Mouse (Mus musculus) limb, embryonic 14.5 days (tissue): ENCODE data around the gene Lysmd4. TPM values are rescaled to one million over a fixed set of nuclear protein-coding genes. Genes with fewer than 3 reads are reported as not detected.

Experiments
- ATAC-seq: fragments of 200-750 bp; cut with Nextera tagmentation; 2 replicates; pipeline ENCODE4 v1.8.0; 2017; ENCODE audit warnings: low read depth, moderate number of reproducible peaks, moderate TSS enrichment; ENCODE audit not compliant: low FRiP score
- DNase-seq: peaks from one replicate; pipeline ENCODE4 v3.0.0-alpha.2; 2015; ENCODE audit warnings: low spot score
- H3K27ac ChIP-seq: fragments of 300-500 bp; sonication (generic); replicated peaks from 2 replicates; pipeline ENCODE4 v1.5.1; 2014; ENCODE audit warnings: low read depth, mild to moderate bottlenecking, low read length, moderate library complexity, mixed read lengths
- H3K27me3 ChIP-seq: fragments of 300-500 bp; sonication (generic); 2 replicates; pipeline ENCODE4 v1.6.1; 2014; ENCODE audit warnings: low read length, mixed read lengths; ENCODE audit not compliant: control insufficient read depth, insufficient read depth
- H3K36me3 ChIP-seq: fragments of 300-500 bp; sonication (generic); 2 replicates; pipeline ENCODE4 v1.6.1; 2014; ENCODE audit warnings: mild to moderate bottlenecking, low read length, moderate library complexity, mixed read lengths; ENCODE audit not compliant: control insufficient read depth, insufficient read depth
- H3K4me1 ChIP-seq: fragments of 300-500 bp; sonication (generic); 2 replicates; pipeline ENCODE4 v1.6.1; 2014; ENCODE audit warnings: antibody characterized with exemption, low read length, mixed read lengths; ENCODE audit not compliant: control insufficient read depth, insufficient read depth
- H3K4me2 ChIP-seq: fragments of 300-500 bp; sonication (generic); replicated peaks from 2 replicates; pipeline ENCODE4 v1.6.1; 2014; ENCODE audit warnings: low read depth, mild to moderate bottlenecking, low read length, moderate library complexity; ENCODE audit not compliant: severe bottlenecking
- H3K4me3 ChIP-seq: fragments of 300-500 bp; sonication (generic); replicated peaks from 2 replicates; pipeline ENCODE4 v1.5.1; 2014; ENCODE audit warnings: low read length
- H3K9ac ChIP-seq: fragments of 300-500 bp; sonication (generic); 2 replicates; pipeline ENCODE4 v1.6.1; 2014; ENCODE audit warnings: mild to moderate bottlenecking, low read depth, low read length, moderate library complexity; ENCODE audit not compliant: severe bottlenecking
- H3K9me3 ChIP-seq: fragments of 300-500 bp; sonication (generic); 2 replicates; pipeline ENCODE4 v1.6.1; 2016; ENCODE audit warnings: low read length; ENCODE audit not compliant: control insufficient read depth
- POLR2A ChIP-seq: fragments of 200-500 bp; IDR thresholded peaks from 2 replicates; pipeline ENCODE4 v1.8.0; 2012; ENCODE audit warnings: inconsistent platforms, mild to moderate bottlenecking, moderate library complexity, borderline replicate concordance; ENCODE audit not compliant: insufficient read depth, insufficient read length; ENCODE audit errors: extremely low read depth
- WGBS: fragments of 180-500 bp; shearing (Covaris S2); extraction: QIAGEN DNeasy Blood & Tissue Kit; methylation state at CpG from one replicate; pipeline ENCODE4 v1.1.7; 2014; 5-methylcytosine and 5-hydroxymethylcytosine counted together
- polyA plus RNA-seq, 2 experiments: library from polyadenylated mRNA; depleted of rRNA in 1 of 2; stranded (reverse) in 1 of 2; unstranded in 1 of 2; fragments of >200 nt; fragmentation: Nextera tagmentation in 1 of 2; extraction: Ambion mirVana in 1 of 2; gene quantifications; 2 replicates each; pipeline versions ENCODE4 v1.2.1 to v1.2.3; 2012 to 2014

Gene Lysmd4
- polyA plus RNA-seq, 2 experiments: 14.0 to 17.4 TPM

GRCm38 (mm10) chr7:67241969-67242368, 19.6 kb downstream of the Lysmd4 start:
- TF ChIP-seq POLR2A: no peak

GRCm38 (mm10) chr7:67243121-67243893, 21.0 kb downstream of the Lysmd4 start:
- peaks cover 29% of the 10 kb centered on the region for H3K36me3 ChIP-seq
- H3K9ac ChIP-seq: no peak overlapping the region
- no peaks in the 10 kb centered on the region for H3K9me3 ChIP-seq
- peak; percentile 56 for DNase-seq
- no peaks in the 10 kb centered on the region for H3K27me3 ChIP-seq
- no peaks in the 10 kb centered on the region for H3K4me1 ChIP-seq
- H3K4me3 ChIP-seq: no peak overlapping the region
- H3K4me2 ChIP-seq: no peak overlapping the region
- H3K27ac ChIP-seq: no peak overlapping the region
- ATAC-seq: 0 out of 2 replicates have a peak, but pooled peaks have one; percentile 27
- 46% methylated on average over 2 of the region's 2 CpGs for WGBS
- TF ChIP-seq POLR2A: no peak

More at GRCm38 (mm10) chr7:67241969-67242368, 19.6 kb downstream of the Lysmd4 start:
- WGBS: 67% methylated on average over 3 of the region's 3 CpGs
- Histone ChIP-seq H3K9ac (no peak overlapping the region), H3K4me1 (no peaks in the 10 kb centered on the region), H3K4me3 (no peak overlapping the region), H3K27me3 (no peaks in the 10 kb centered on the region), H3K36me3 (peaks cover 31% of the 10 kb centered on the region), H3K27ac (no peak overlapping the region), H3K4me2 (no peak overlapping the region), H3K9me3 (no peaks in the 10 kb centered on the region)
- no peak for ATAC-seq
- DNase-seq: no peak

- DNase-seq: peak; percentile 14
- H3K4me2 ChIP-seq: no peak overlapping the region
- no peak overlapping the region for H3K4me3 ChIP-seq
- no peaks in the 10 kb centered on the region for H3K27me3 ChIP-seq
- no peaks in the 10 kb centered on the region for H3K4me1 ChIP-seq
- ATAC-seq: peak; percentile 34; the same call in 1 of the 2 replicates
- H3K36me3 ChIP-seq: peaks cover 26% of the 10 kb centered on the region
- TF ChIP-seq POLR2A: no peak
- WGBS: 48% methylated on average over 4 of the region's 4 CpGs
- no peak overlapping the region for H3K27ac ChIP-seq
- no peaks in the 10 kb centered on the region for H3K9me3 ChIP-seq
- H3K9ac ChIP-seq: no peak overlapping the region
These were observed 21.5 kb downstream of the Lysmd4 start for GRCm38 (mm10) chr7:67243894-67244282.

- Histone ChIP-seq H3K4me1 (no peaks in the 10 kb centered on the region), H3K36me3 (peaks cover 21% of the 10 kb centered on the region), H3K27me3 (no peaks in the 10 kb centered on the region), H3K27ac (no peak overlapping the region), H3K4me2 (no peak overlapping the region), H3K4me3 (no peak overlapping the region), H3K9ac (no peak overlapping the region), H3K9me3 (no peaks in the 10 kb centered on the region)
- DNase-seq (no peak), ATAC-seq (no peak)
- TF ChIP-seq POLR2A: no peak
- 90% methylated on average over 1 of the region's 1 CpGs for WGBS
These were observed 22.9 kb downstream of the Lysmd4 start for GRCm38 (mm10) chr7:67245255-67245654.

- Histone ChIP-seq H3K36me3 (peaks cover 21% of the 10 kb centered on the region), H3K4me3 (no peak overlapping the region), H3K9me3 (no peaks in the 10 kb centered on the region), H3K4me2 (no peak overlapping the region), H3K9ac (no peak overlapping the region), H3K27ac (no peak overlapping the region), H3K4me1 (no peaks in the 10 kb centered on the region), H3K27me3 (no peaks in the 10 kb centered on the region)
- no peak for TF ChIP-seq POLR2A
- ATAC-seq (no peak), DNase-seq (no peak)
- WGBS: 60% methylated on average over 2 of the region's 2 CpGs
These were observed 23.7 kb downstream of the Lysmd4 start for GRCm38 (mm10) chr7:67246067-67246466.
